Mouse (Mus musculus) megakaryocyte-erythroid progenitor cell, adult 5-6 weeks (primary cell): Measurements from ENCODE around the gene Fbxo46. TPM values are rescaled to one million over a fixed set of nuclear protein-coding genes. Genes with fewer than 3 reads are reported as not detected.
"Not testable (repeated sequence)": the region's sequence is repeated elsewhere in the genome, so short reads cannot be mapped to it uniquely, and the experiment has no call there.

Experiments used
- ATAC-seq: replicated peaks from 2 replicates; pipeline ENCODE4 v1.8.0; 2016; ENCODE audit warnings: mild to moderate bottlenecking, inconsistent platforms; ENCODE audit not compliant: severe bottlenecking, poor library complexity, low FRiP score, low TSS enrichment
- total RNA-seq, 2 experiments: library from RNA; stranded (forward) in 1 of 2; stranded (reverse) in 1 of 2; fragments of 200-1000, 215-1000 nt in 1 of 2; fragments of >200 nt in 1 of 2; fragmentation: Nextera tagmentation in 1 of 2; gene quantifications; 2 replicates each; pipeline ENCODE4 v1.2.3; 2014 to 2017

Gene Fbxo46
- total RNA-seq (2014; fragmentation: Nextera tagmentation) (6.3 and 8.6 TPM in 2 replicates), total RNA-seq (2017) (6.1 and 7.8 TPM in 2 replicates)

GRCm38 (mm10) chr7:19119631-19120429 lies at the start of gene Fbxo46:
TSS of gene Fbxo46 (plus strand) at chr7:19119859.
- peak; percentile 100 for ATAC-seq

- ATAC-seq, result not testable (repeated sequence)
Measured at GRCm38 (mm10) chr7:19071024-19071423, 48.6 kb upstream of the Fbxo46 start.

GRCm38 (mm10) chr7:19073504-19073903 lies 46.2 kb upstream of the Fbxo46 start:
- no peak for ATAC-seq

- no peak for ATAC-seq
Measured at GRCm38 (mm10) chr7:19074494-19074893, 45.2 kb upstream of the Fbxo46 start.

GRCm38 (mm10) chr7:19075231-19075630 lies 44.4 kb upstream of the Fbxo46 start:
- ATAC-seq, result no peak

GRCm38 (mm10) chr7:19075723-19076585 lies 43.7 kb upstream of the Fbxo46 start, which contains the start of gene Dmwd:
TSS of gene Dmwd (plus strand) at chr7:19076227.
- peak; percentile 94 for ATAC-seq

- 0 out of 2 replicates have a peak, but pooled peaks have one; percentile 32 for ATAC-seq
Measured at GRCm38 (mm10) chr7:19076586-19076991, 43.1 kb upstream of the Fbxo46 start.

GRCm38 (mm10) chr7:19077761-19078160 lies 41.9 kb upstream of the Fbxo46 start:
- ATAC-seq, result no peak

- ATAC-seq, result no peak
Measured at GRCm38 (mm10) chr7:19078732-19079131, 40.9 kb upstream of the Fbxo46 start.

GRCm38 (mm10) chr7:19080451-19080950 lies 39.2 kb upstream of the Fbxo46 start:
- ATAC-seq, result no peak

- ATAC-seq, result no peak
Measured at GRCm38 (mm10) chr7:19082171-19082570, 37.5 kb upstream of the Fbxo46 start.

- ATAC-seq, result no peak
Measured at GRCm38 (mm10) chr7:19083096-19083495, 36.6 kb upstream of the Fbxo46 start.

GRCm38 (mm10) chr7:19083701-19084100 lies 36.0 kb upstream of the Fbxo46 start, which contains the start of gene Dmpk:
TSS of gene Dmpk (plus strand) at chr7:19083849.
- ATAC-seq, result no peak

- no peak for ATAC-seq
Measured at GRCm38 (mm10) chr7:19084277-19084771, 35.3 kb upstream of the Fbxo46 start.

GRCm38 (mm10) chr7:19084921-19085473 lies 34.7 kb upstream of the Fbxo46 start:
- no peak for ATAC-seq

GRCm38 (mm10) chr7:19085495-19085894 lies 34.2 kb upstream of the Fbxo46 start:
- peak; percentile 0; the same call in 1 of the 2 replicates for ATAC-seq

- peak; percentile 87 for ATAC-seq
Measured at GRCm38 (mm10) chr7:19086042-19086441, 33.6 kb upstream of the Fbxo46 start.

- ATAC-seq, result no peak
Measured at GRCm38 (mm10) chr7:19086760-19087159, 32.9 kb upstream of the Fbxo46 start.

GRCm38 (mm10) chr7:19088813-19089212 lies 30.8 kb upstream of the Fbxo46 start:
- 0 out of 2 replicates have a peak, but pooled peaks have one; percentile 30 for ATAC-seq
